Mouse (Mus musculus) forebrain, embryonic 10.5 days (tissue): Measurements from ENCODE around the gene Vmn1r143. TPM values are rescaled to one million over a fixed set of nuclear protein-coding genes. Genes with fewer than 3 reads are reported as not detected.
"Not testable (repeated sequence)": the region's sequence is repeated elsewhere in the genome, so short reads cannot be mapped to it uniquely, and the experiment has no call there.

Source experiments
- DNase-seq: peaks from one replicate; pipeline ENCODE4 v3.0.0-alpha.2; 2017; ENCODE audit warnings: low spot score; ENCODE audit errors: extremely low spot score
- H3K27ac ChIP-seq: fragments of 300-500 bp; sonication (generic); 2 replicates; pipeline ENCODE4 v1.5.1; 2016; ENCODE audit warnings: mild to moderate bottlenecking
- H3K27me3 ChIP-seq: fragments of 300-500 bp; sonication (generic); 2 replicates; pipeline ENCODE4 v1.6.1; 2016; ENCODE audit warnings: mild to moderate bottlenecking; ENCODE audit not compliant: poor library complexity, severe bottlenecking
- H3K36me3 ChIP-seq: fragments of 300-500 bp; sonication (generic); replicated peaks from 2 replicates; pipeline ENCODE4 v1.6.1; 2016; ENCODE audit warnings: mild to moderate bottlenecking, moderate library complexity
- H3K4me1 ChIP-seq: fragments of 300-500 bp; sonication (generic); 2 replicates; pipeline ENCODE4 v1.6.1; 2016
- H3K4me3 ChIP-seq: fragments of 300-500 bp; sonication (generic); 2 replicates; pipeline ENCODE4 v1.5.1; 2016; ENCODE audit warnings: mild to moderate bottlenecking, moderate library complexity
- H3K9me3 ChIP-seq: fragments of 300-500 bp; sonication (generic); 2 replicates; pipeline ENCODE4 v1.6.1; 2016; ENCODE audit warnings: mild to moderate bottlenecking, moderate library complexity
- WGBS: fragments of 180-500 bp; shearing (Covaris S2); methylation state at CpG from one replicate; pipeline ENCODE4 v1.1.7; 2016; 5-methylcytosine and 5-hydroxymethylcytosine counted together
- polyA plus RNA-seq: library from polyadenylated mRNA; unstranded; fragments of >200 nt; fragmentation: Nextera tagmentation; extraction: Ambion mirVana; gene quantifications from 2 replicates; pipeline ENCODE4 v1.2.1, GENCODE M21; 2016

Vmn1r143 gene
- polyA plus RNA-seq: not detected in 2 replicates

DNA sequence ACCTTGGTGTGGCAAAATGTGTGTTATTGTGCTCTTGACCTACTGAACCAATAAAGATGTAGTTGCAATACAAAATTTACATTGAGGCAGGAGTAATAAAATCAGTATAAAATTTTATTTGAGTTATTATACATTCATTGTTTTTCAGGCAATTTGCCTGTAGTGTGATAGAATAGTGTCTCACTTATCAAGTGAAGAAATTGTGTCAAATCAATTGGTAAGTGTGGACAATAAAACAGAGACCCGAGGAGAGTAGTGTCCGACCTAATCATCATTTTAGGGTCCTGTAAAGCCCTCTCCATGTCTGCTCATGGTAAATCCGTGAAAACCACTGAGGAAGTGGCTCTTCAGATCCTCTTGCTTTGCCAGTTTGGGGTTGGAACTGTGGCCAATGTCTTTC lies at the start of gene Vmn1r143:
Gene Vmn1r143, plus strand, starts transcription at position 301 of the 400 bp plus-strand sequence.
- DNase-seq, H3K27me3 ChIP-seq, H3K36me3 ChIP-seq, H3K4me1 ChIP-seq, H3K9me3 ChIP-seq, H3K27ac ChIP-seq, H3K4me3 ChIP-seq: not testable (repeated sequence)
- WGBS: no CpG with 5 or more reads among the region's 3 CpGs

DNA sequence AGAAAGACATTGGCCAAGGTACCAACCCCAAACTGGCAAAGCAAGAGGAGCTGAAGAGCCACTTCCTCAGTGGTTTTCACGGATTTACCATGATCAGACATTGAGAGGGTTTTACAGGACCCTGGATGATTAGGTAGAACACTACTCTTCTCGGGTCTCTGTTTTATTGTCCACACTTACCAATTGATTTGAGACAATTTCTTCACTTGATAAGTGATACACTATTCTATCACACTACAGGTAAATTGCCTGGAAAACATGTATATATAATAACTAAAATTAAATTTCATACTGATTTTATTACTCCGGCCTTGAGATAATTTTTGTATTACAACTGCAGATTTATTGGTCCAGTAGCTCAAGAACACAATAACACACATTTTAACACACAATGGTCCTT lies 25.2 kb upstream of the Vmn1r143 start, which contains the start of gene Vmn1r142:
Gene Vmn1r142, minus strand, starts transcription at position 101 of the 400 bp plus-strand sequence.
- H3K4me1 ChIP-seq, H3K27me3 ChIP-seq, H3K4me3 ChIP-seq, H3K36me3 ChIP-seq, H3K27ac ChIP-seq, DNase-seq, H3K9me3 ChIP-seq: not testable (repeated sequence)
- WGBS: no CpG with 5 or more reads among the region's 3 CpGs

DNA sequence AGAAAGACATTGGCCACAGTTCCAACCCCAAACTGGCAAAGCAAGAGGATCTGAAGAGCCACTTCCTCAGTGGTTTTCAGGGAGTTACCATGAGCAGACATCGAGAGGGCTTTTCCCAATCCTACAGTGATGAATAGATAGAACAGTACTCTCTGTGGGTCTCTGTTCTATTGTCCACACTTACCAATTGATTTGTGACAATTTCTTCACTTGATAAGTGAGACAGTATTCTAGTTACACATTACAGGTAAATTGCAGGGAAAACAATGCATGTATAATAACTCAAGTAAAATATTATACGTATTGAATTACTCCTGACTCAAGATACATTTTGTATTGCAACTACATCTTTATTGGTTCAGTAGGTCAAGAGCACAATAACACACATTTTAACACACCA lies 12.0 kb downstream of the Vmn1r143 start, which contains the start of gene Gm8653:
Gene Gm8653, minus strand, starts transcription at position 101 of the 400 bp plus-strand sequence.
- not testable (repeated sequence) for H3K27ac ChIP-seq, H3K4me3 ChIP-seq, H3K36me3 ChIP-seq, DNase-seq, H3K9me3 ChIP-seq, H3K27me3 ChIP-seq, H3K4me1 ChIP-seq
- no CpG with 5 or more reads among the region's 2 CpGs for WGBS

DNA sequence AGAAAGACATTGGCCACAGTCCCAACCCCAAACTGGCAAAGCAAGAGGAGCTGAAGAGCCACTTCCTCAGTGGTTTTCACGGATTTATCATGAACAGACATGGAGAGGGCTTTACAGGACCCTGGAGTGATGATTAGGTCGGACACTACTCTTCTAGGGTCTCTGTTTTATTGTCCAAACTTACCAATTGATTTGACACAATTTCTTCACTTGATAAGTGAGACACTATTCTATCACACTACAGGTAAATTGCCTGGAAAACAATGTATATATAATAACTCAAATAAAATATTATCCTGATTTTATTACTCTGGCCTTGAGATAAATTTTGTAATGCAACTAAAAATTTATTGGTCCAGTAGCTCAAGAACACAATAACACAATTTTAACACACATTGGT lies 40.2 kb downstream of the Vmn1r143 start, which contains the start of gene Gm8453:
Gene Gm8453, minus strand, starts transcription at position 101 of the 400 bp plus-strand sequence.
- not testable (repeated sequence) for H3K9me3 ChIP-seq, H3K36me3 ChIP-seq, H3K4me3 ChIP-seq, H3K27ac ChIP-seq, H3K27me3 ChIP-seq, DNase-seq, H3K4me1 ChIP-seq
- 42% methylated on average over 2 of the region's 2 CpGs for WGBS

Other genes with a start within 250 kb of the Vmn1r143 start
- gene Vmn1r137, start 194.8 kb upstream of the Vmn1r143 start, polyA plus RNA-seq: not detected in 2 replicates
- gene Vmn1r138, start 160.5 kb upstream of the Vmn1r143 start, polyA plus RNA-seq: not detected in 2 replicates
- not detected in 2 replicates for gene Gm6176, start 133.1 kb upstream of the Vmn1r143 start, polyA plus RNA-seq
- gene Vmn1r139, start 120.3 kb upstream of the Vmn1r143 start, polyA plus RNA-seq: not detected in 2 replicates
- gene Gm16451, start 71.1 kb upstream of the Vmn1r143 start, polyA plus RNA-seq: not detected in 2 replicates
- gene Gm10666, start 54.6 kb upstream of the Vmn1r143 start, polyA plus RNA-seq: not detected in 2 replicates
- gene Vmn1r142, start 25.3 kb upstream of the Vmn1r143 start, polyA plus RNA-seq: not detected in 2 replicates
- gene Gm8653, start 11.9 kb downstream of the Vmn1r143 start, polyA plus RNA-seq: not detected in 2 replicates
- not detected in 2 replicates for gene Gm8453, start 40.1 kb downstream of the Vmn1r143 start, polyA plus RNA-seq
- not detected in 2 replicates for gene Gm4187, start 140.3 kb downstream of the Vmn1r143 start, polyA plus RNA-seq
- gene Gm8660, start 181.7 kb downstream of the Vmn1r143 start, polyA plus RNA-seq: not detected in 2 replicates
- not detected in 2 replicates for gene Vmn1r148, start 224.2 kb downstream of the Vmn1r143 start, polyA plus RNA-seq
- gene Vmn1r149, start 248.9 kb downstream of the Vmn1r143 start, polyA plus RNA-seq: not detected in 2 replicates